Mouse (Mus musculus) stomach, embryonic 15.5 days (tissue): ENCODE results near the gene Rundc3b. TPM values are rescaled to one million over a fixed set of nuclear protein-coding genes. Genes with fewer than 3 reads are reported as not detected.

Source experiments
- ATAC-seq: fragments of 200-750 bp; cut with Nextera tagmentation; 2 replicates; pipeline ENCODE4 v1.8.0; 2017; ENCODE audit warnings: low read depth, moderate number of reproducible peaks, moderate TSS enrichment; ENCODE audit not compliant: insufficient read depth, low FRiP score
- H3K27ac ChIP-seq: fragments of 300-500 bp; sonication (generic); 2 replicates; pipeline ENCODE4 v1.5.1; 2015; ENCODE audit warnings: mild to moderate bottlenecking, inconsistent platforms
- H3K27me3 ChIP-seq: fragments of 300-500 bp; sonication (generic); replicated peaks from 2 replicates; pipeline ENCODE4 v1.6.1; 2015; ENCODE audit warnings: inconsistent platforms
- H3K36me3 ChIP-seq: fragments of 300-500 bp; sonication (generic); 2 replicates; pipeline ENCODE4 v1.6.1; 2015; ENCODE audit warnings: inconsistent platforms
- H3K4me1 ChIP-seq: fragments of 300-500 bp; sonication (generic); 2 replicates; pipeline ENCODE4 v1.6.1; 2015; ENCODE audit warnings: inconsistent platforms
- H3K4me2 ChIP-seq: fragments of 300-500 bp; sonication (generic); 2 replicates; pipeline ENCODE4 v1.6.1; 2015; ENCODE audit warnings: mild to moderate bottlenecking, inconsistent platforms
- H3K4me3 ChIP-seq: fragments of 300-500 bp; sonication (generic); replicated peaks from 2 replicates; pipeline ENCODE4 v1.5.1; 2015; ENCODE audit warnings: inconsistent platforms
- H3K9ac ChIP-seq: fragments of 300-500 bp; sonication (generic); 2 replicates; pipeline ENCODE4 v1.6.1; 2015; ENCODE audit warnings: inconsistent platforms
- H3K9me3 ChIP-seq: fragments of 300-500 bp; sonication (generic); 2 replicates; pipeline ENCODE4 v1.6.1; 2016; ENCODE audit warnings: inconsistent platforms
- WGBS: fragments of 180-500 bp; shearing (Covaris S2); methylation state at CpG from one replicate; pipeline ENCODE4 v1.1.7; 2015; 5-methylcytosine and 5-hydroxymethylcytosine counted together
- polyA plus RNA-seq: library from polyadenylated mRNA; unstranded; fragments of >200 nt; fragmentation: Nextera tagmentation; extraction: Ambion mirVana; gene quantifications from 2 replicates; pipeline ENCODE4 v1.2.1, GENCODE M21; 2015

Rundc3b gene
- 3.1 and 3.7 TPM in 2 replicates for polyA plus RNA-seq

GRCm38 (mm10) chr5:8622596-8623231 is at the start of gene Rundc3b:
Gene Rundc3b (minus strand): TSS chr5:8622952.
- Histone ChIP-seq H3K4me2 (peak within 1 kb of the TSS; percentile 99), H3K27me3 (no peaks in the 10 kb centered on the region), H3K36me3 (no peaks in the 10 kb centered on the region), H3K27ac (peak within 1 kb of the TSS; percentile 49; the same call in 1 of the 2 replicates), H3K9ac (peak within 1 kb of the TSS; percentile 56), H3K9me3 (no peaks in the 10 kb centered on the region), H3K4me3 (peak within 1 kb of the TSS; percentile 86), H3K4me1 (peaks cover 2% of the 10 kb centered on the region; the same call in 1 of the 2 replicates)
- under 1% methylated on average over 52 of the region's 74 CpGs for WGBS
- peak; percentile 98 for ATAC-seq

- no peak overlapping the region for H3K4me3 ChIP-seq
- no peak overlapping the region for H3K4me2 ChIP-seq
- H3K9me3 ChIP-seq: no peaks in the 10 kb centered on the region
- H3K9ac ChIP-seq: no peak overlapping the region
- no peak for ATAC-seq
- no peaks in the 10 kb centered on the region for H3K27me3 ChIP-seq
- 94% methylated on average over 1 of the region's 1 CpGs for WGBS
- no peaks in the 10 kb centered on the region for H3K36me3 ChIP-seq
- H3K4me1 ChIP-seq: no peaks in the 10 kb centered on the region
- H3K27ac ChIP-seq: no peak overlapping the region
Measured at GRCm38 (mm10) chr5:8669606-8670005, 46.9 kb upstream of the Rundc3b start.

- no peaks in the 10 kb centered on the region for H3K9me3 ChIP-seq
- H3K27ac ChIP-seq: no peak overlapping the region
- H3K4me2 ChIP-seq: no peak overlapping the region
- no peaks in the 10 kb centered on the region for H3K27me3 ChIP-seq
- no peak for ATAC-seq
- H3K4me3 ChIP-seq: no peak overlapping the region
- H3K36me3 ChIP-seq: no peaks in the 10 kb centered on the region
- WGBS: 72% methylated on average over 9 of the region's 9 CpGs
- no peak overlapping the region for H3K9ac ChIP-seq
- no peaks in the 10 kb centered on the region for H3K4me1 ChIP-seq
Measured at GRCm38 (mm10) chr5:8667758-8668474, 45.2 kb upstream of the Rundc3b start.

DNA sequence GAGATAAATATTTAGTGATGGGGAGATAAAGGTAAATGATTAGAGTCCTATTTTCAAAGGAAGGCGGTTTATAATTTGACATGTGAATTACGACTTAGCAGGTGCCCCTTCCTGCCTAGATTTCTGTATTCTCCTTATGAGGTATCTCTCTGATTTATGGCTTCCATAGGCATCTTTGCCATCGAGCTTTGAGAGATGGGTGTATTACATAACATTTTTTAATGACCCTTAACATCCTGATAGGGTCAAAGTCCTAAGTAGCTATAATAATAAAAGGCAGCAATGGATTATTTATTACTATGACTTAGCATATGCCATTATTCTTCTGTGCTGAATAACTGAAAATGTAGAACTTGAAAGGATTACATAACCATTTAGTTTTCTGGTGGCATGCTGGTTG is 41.9 kb upstream of the Rundc3b start:
- H3K4me3 ChIP-seq: no peak overlapping the region
- H3K27ac ChIP-seq: no peak overlapping the region
- no peaks in the 10 kb centered on the region for H3K4me1 ChIP-seq
- H3K27me3 ChIP-seq: no peaks in the 10 kb centered on the region
- no peak overlapping the region for H3K4me2 ChIP-seq
- no peaks in the 10 kb centered on the region for H3K9me3 ChIP-seq
- no peak overlapping the region for H3K9ac ChIP-seq
- no peaks in the 10 kb centered on the region for H3K36me3 ChIP-seq
- no peak for ATAC-seq
- WGBS: 32% methylated on average over 3 of the region's 3 CpGs

DNA sequence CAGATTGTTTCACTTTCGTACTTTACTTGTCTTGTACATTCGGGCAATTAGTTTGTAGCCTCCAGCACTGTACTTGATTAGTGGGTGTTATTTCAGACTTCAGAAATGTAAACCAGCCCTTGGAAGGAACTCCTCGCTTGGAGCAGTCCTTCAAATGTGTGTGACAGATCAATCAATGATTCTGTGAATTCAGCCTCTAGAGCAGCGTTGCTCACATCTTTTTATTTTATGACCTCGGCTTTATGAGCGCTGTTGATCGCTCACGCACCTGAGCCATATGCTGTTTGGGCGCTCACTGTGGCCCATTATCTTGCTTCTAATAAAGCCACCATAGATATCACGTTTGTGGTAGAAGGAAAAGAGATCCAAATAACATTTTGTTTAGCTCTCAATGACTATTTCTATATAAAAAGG is 38.0 kb upstream of the Rundc3b start:
- Histone ChIP-seq H3K4me3 (peak overlapping the region; percentile 46), H3K36me3 (no peaks in the 10 kb centered on the region), H3K9ac (no peak overlapping the region), H3K27ac (no peak overlapping the region), H3K4me1 (no peaks in the 10 kb centered on the region), H3K9me3 (no peaks in the 10 kb centered on the region), H3K4me2 (peak overlapping the region; percentile 86), H3K27me3 (no peaks in the 10 kb centered on the region)
- WGBS: 61% methylated on average over 10 of the region's 10 CpGs
- ATAC-seq: peak; percentile 31; the same call in 1 of the 2 replicates

GRCm38 (mm10) chr5:8659911-8660737 is 37.4 kb upstream of the Rundc3b start, which contains the start of gene Abcb1a:
Gene Abcb1a (plus strand): TSS chr5:8660077.
- H3K27me3 ChIP-seq: no peaks in the 10 kb centered on the region
- H3K9ac ChIP-seq: no peak within 1 kb of the TSS
- WGBS: 4% methylated on average over 37 of the region's 37 CpGs
- no peak within 1 kb of the TSS for H3K27ac ChIP-seq
- peak within 1 kb of the TSS; percentile 46 for H3K4me3 ChIP-seq
- ATAC-seq: peak; percentile 71
- no peaks in the 10 kb centered on the region for H3K36me3 ChIP-seq
- H3K4me1 ChIP-seq: no peaks in the 10 kb centered on the region
- peak within 1 kb of the TSS; percentile 86 for H3K4me2 ChIP-seq
- no peaks in the 10 kb centered on the region for H3K9me3 ChIP-seq

DNA sequence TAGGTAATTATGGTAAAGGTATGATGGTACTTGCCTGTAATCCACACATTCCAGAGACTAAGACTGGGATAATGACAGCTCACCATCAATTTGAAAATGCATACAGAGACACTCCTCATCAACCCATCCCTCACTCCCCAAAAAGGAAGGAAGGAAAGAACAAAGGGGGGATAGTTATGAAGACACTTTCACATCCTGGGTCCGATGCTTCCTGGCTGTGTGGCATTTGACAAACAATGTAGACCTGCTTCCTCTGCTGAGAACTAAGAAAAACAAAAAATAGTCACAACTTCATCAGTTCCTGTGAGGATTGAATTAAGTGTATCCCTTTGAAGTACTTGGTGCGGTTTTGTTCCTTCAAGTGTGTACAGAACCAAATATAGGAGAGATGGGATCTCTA is 29.3 kb upstream of the Rundc3b start:
- H3K27ac ChIP-seq: no peak overlapping the region
- no peak overlapping the region for H3K4me2 ChIP-seq
- no peak overlapping the region for H3K9ac ChIP-seq
- H3K4me1 ChIP-seq: no peaks in the 10 kb centered on the region
- no peak overlapping the region for H3K4me3 ChIP-seq
- H3K36me3 ChIP-seq: no peaks in the 10 kb centered on the region
- H3K9me3 ChIP-seq: no peaks in the 10 kb centered on the region
- 84% methylated on average over 2 of the region's 2 CpGs for WGBS
- ATAC-seq: no peak
- no peaks in the 10 kb centered on the region for H3K27me3 ChIP-seq

- no peak overlapping the region for H3K4me2 ChIP-seq
- H3K27ac ChIP-seq: no peak overlapping the region
- H3K4me3 ChIP-seq: no peak overlapping the region
- no peak for ATAC-seq
- no peak overlapping the region for H3K9ac ChIP-seq
- no peaks in the 10 kb centered on the region for H3K27me3 ChIP-seq
- H3K4me1 ChIP-seq: no peaks in the 10 kb centered on the region
- no peaks in the 10 kb centered on the region for H3K36me3 ChIP-seq
- no peaks in the 10 kb centered on the region for H3K9me3 ChIP-seq
Measured at GRCm38 (mm10) chr5:8648774-8649173, 26.0 kb upstream of the Rundc3b start.

GRCm38 (mm10) chr5:8648300-8648699 is 25.5 kb upstream of the Rundc3b start:
- Histone ChIP-seq H3K27ac (no peak overlapping the region), H3K36me3 (no peaks in the 10 kb centered on the region)
- no peak for ATAC-seq

DNA sequence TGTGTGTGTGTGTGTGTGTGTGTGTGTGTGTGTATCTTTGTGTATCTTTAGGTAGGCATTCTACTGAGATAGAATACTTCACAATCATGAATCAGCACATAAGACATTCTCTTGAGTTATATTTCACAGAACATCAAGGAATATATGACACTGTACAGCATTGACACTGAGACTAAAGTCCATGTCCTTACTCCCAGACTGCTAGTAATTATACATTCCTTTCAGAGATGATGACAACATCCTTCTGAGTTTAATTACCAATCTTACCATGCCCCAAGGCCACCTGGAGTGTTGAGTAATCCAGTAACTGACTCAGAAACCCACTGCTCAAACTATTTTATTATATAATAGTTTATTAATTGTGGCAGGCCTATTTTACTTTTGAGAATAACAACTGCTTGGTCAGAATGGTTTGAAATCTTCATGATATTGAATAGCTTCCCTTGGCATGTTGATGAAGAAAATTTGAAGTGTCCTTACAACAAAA is 11.8 kb upstream of the Rundc3b start:
- H3K27ac ChIP-seq: no peak overlapping the region
- H3K9ac ChIP-seq: no peak overlapping the region
- no peaks in the 10 kb centered on the region for H3K36me3 ChIP-seq
- no peaks in the 10 kb centered on the region for H3K9me3 ChIP-seq
- H3K4me3 ChIP-seq: no peak overlapping the region
- ATAC-seq: no peak
- no peak overlapping the region for H3K4me2 ChIP-seq
- no peaks in the 10 kb centered on the region for H3K27me3 ChIP-seq
- H3K4me1 ChIP-seq: no peaks in the 10 kb centered on the region

More at GRCm38 (mm10) chr5:8648300-8648699, 25.5 kb upstream of the Rundc3b start:
- whole genome bisulfite sequencing: 75% methylated on average over 4 of the region's 4 CpGs
- Histone ChIP-seq H3K4me1 (no peaks in the 10 kb centered on the region), H3K9me3 (no peaks in the 10 kb centered on the region), H3K9ac (no peak overlapping the region), H3K4me3 (no peak overlapping the region), H3K27me3 (no peaks in the 10 kb centered on the region), H3K4me2 (no peak overlapping the region)

DNA sequence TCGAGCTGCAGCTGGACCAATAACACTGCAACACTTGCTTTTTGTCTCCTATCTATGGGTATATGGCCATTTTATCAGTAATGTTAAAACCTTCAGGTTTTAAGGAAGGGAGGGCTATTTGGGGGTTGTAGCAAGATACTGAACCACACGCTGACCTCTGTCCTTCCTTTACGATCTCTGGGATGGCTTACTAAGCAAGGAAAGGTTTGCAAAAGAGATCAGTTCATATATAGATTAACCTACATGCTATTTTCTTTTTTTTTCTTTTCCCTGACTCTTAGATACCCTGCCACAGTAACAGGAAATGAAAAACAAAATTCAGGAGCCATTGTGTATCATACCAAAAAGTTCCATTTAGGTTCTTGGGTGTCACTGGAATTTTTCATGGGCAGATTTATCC is 10.1 kb upstream of the Rundc3b start:
- Histone ChIP-seq H3K36me3 (no peaks in the 10 kb centered on the region), H3K4me1 (no peaks in the 10 kb centered on the region), H3K9me3 (no peaks in the 10 kb centered on the region), H3K27ac (no peak overlapping the region), H3K27me3 (no peaks in the 10 kb centered on the region), H3K9ac (no peak overlapping the region), H3K4me3 (no peak overlapping the region), H3K4me2 (no peak overlapping the region)
- ATAC-seq: no peak
- WGBS: 81% methylated on average over 3 of the region's 3 CpGs
